Mouse (Mus musculus): ENCODE measurements around the gene Esrrg. TPM values are rescaled to one million over a fixed set of nuclear protein-coding genes. Genes with fewer than 3 reads are reported as not detected.

Esrrg gene
- polyA plus RNA-seq, 1 experiment from 2014 or later, result 34.5 TPM

GRCm38 (mm10) chr1:188035957-188036356 is 427.4 kb downstream of the Esrrg start:
- DNase-seq (no peak), ATAC-seq (ENCODE audit: low FRiP score, low TSS enrichment) (no peak)
- Histone ChIP-seq H3K9ac (replicated peaks; ENCODE audit: low read length) (no peak overlapping the region), H3K36me3 (ENCODE audit: control insufficient read depth, insufficient read depth, low read length) (no peaks in the 10 kb centered on the region), H3K4me3 (replicated peaks; ENCODE audit: low read depth, low read length) (no peak overlapping the region), H3K4me1 (ENCODE audit: control insufficient read depth, insufficient read depth, low read length) (no peaks in the 10 kb centered on the region), H3K27me3 (ENCODE audit: control insufficient read depth, insufficient read depth, low read length) (no peaks in the 10 kb centered on the region), H3K9me3 (ENCODE audit: control insufficient read depth, low read length) (no peaks in the 10 kb centered on the region), H3K4me2 (ENCODE audit: low read length) (no peak overlapping the region), H3K27ac (replicated peaks; ENCODE audit: low read depth, low read length) (no peak overlapping the region)
- WGBS, result 64% methylated on average over 8 of the region's 8 CpGs

DNA sequence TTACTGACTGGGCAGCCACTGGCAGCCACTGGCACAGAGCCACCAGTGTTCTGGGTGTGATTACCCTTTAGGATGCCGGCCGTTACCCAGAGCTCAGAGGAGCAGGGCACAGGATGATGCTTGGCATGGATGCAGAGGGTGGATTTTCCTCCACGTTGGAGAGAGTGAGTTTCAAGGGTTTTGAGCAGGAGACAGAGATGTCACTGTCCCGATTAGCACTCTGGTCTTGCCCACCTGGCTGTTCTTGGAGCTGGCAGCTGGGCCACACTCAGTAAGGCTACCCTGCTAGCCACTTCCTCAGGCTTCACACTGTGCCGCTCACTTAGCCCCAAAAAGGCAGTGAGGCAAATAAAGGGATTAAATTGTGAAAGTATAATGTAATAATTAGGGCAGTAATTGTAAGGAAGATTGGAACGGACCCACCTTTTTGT is 438.1 kb downstream of the Esrrg start:
- ATAC-seq (ENCODE audit: low FRiP score, low TSS enrichment) (no peak), DNase-seq (no peak)
- Histone ChIP-seq H3K27ac (replicated peaks; ENCODE audit: low read depth, low read length) (no peak overlapping the region), H3K4me3 (replicated peaks; ENCODE audit: low read depth, low read length) (no peak overlapping the region), H3K9me3 (ENCODE audit: control insufficient read depth, low read length) (no peaks in the 10 kb centered on the region), H3K4me2 (ENCODE audit: low read length) (no peak overlapping the region), H3K27me3 (ENCODE audit: control insufficient read depth, insufficient read depth, low read length) (no peaks in the 10 kb centered on the region), H3K4me1 (ENCODE audit: control insufficient read depth, insufficient read depth, low read length) (no peaks in the 10 kb centered on the region), H3K9ac (replicated peaks; ENCODE audit: low read length) (no peak overlapping the region), H3K36me3 (ENCODE audit: control insufficient read depth, insufficient read depth, low read length) (no peaks in the 10 kb centered on the region)
- 71% methylated on average over 6 of the region's 6 CpGs for WGBS

GRCm38 (mm10) chr1:188047148-188047547 is 438.6 kb downstream of the Esrrg start:
- Histone ChIP-seq H3K27ac (replicated peaks; ENCODE audit: low read depth, low read length) (no peak overlapping the region), H3K4me1 (ENCODE audit: control insufficient read depth, insufficient read depth, low read length) (no peaks in the 10 kb centered on the region), H3K27me3 (ENCODE audit: control insufficient read depth, insufficient read depth, low read length) (no peaks in the 10 kb centered on the region), H3K9ac (replicated peaks; ENCODE audit: low read length) (no peak overlapping the region), H3K36me3 (ENCODE audit: control insufficient read depth, insufficient read depth, low read length) (no peaks in the 10 kb centered on the region), H3K4me3 (replicated peaks; ENCODE audit: low read depth, low read length) (no peak overlapping the region), H3K4me2 (ENCODE audit: low read length) (no peak overlapping the region), H3K9me3 (ENCODE audit: control insufficient read depth, low read length) (no peaks in the 10 kb centered on the region)
- WGBS, result 71% methylated on average over 3 of the region's 3 CpGs
- no peak for ATAC-seq (ENCODE audit: low FRiP score, low TSS enrichment)
- DNase-seq, result no peak

- 80% methylated on average over 3 of the region's 3 CpGs for WGBS
- no peak for DNase-seq
- ATAC-seq (ENCODE audit: low FRiP score, low TSS enrichment), result no peak
- H3K4me1 ChIP-seq (ENCODE audit: control insufficient read depth, insufficient read depth, low read length), result no peaks in the 10 kb centered on the region
- no peaks in the 10 kb centered on the region for H3K27me3 ChIP-seq (ENCODE audit: control insufficient read depth, insufficient read depth, low read length)
- no peaks in the 10 kb centered on the region for H3K36me3 ChIP-seq (ENCODE audit: control insufficient read depth, insufficient read depth, low read length)
- H3K9ac ChIP-seq (replicated peaks; ENCODE audit: low read length), result no peak overlapping the region
- H3K4me2 ChIP-seq (ENCODE audit: low read length), result no peak overlapping the region
- no peak overlapping the region for H3K4me3 ChIP-seq (replicated peaks; ENCODE audit: low read depth, low read length)
- no peak overlapping the region for H3K27ac ChIP-seq (replicated peaks; ENCODE audit: low read depth, low read length)
- no peaks in the 10 kb centered on the region for H3K9me3 ChIP-seq (ENCODE audit: control insufficient read depth, low read length)
These were observed 447.3 kb downstream of the Esrrg start for GRCm38 (mm10) chr1:188055888-188056287.

- Histone ChIP-seq H3K9me3 (ENCODE audit: control insufficient read depth, low read length) (no peaks in the 10 kb centered on the region), H3K4me2 (ENCODE audit: low read length) (no peak overlapping the region), H3K36me3 (ENCODE audit: control insufficient read depth, insufficient read depth, low read length) (no peaks in the 10 kb centered on the region), H3K9ac (replicated peaks; ENCODE audit: low read length) (no peak overlapping the region), H3K4me1 (ENCODE audit: control insufficient read depth, insufficient read depth, low read length) (no peaks in the 10 kb centered on the region), H3K4me3 (replicated peaks; ENCODE audit: low read depth, low read length) (no peak overlapping the region), H3K27me3 (ENCODE audit: control insufficient read depth, insufficient read depth, low read length) (no peaks in the 10 kb centered on the region), H3K27ac (replicated peaks; ENCODE audit: low read depth, low read length) (no peak overlapping the region)
- DNase-seq (no peak), ATAC-seq (ENCODE audit: low FRiP score, low TSS enrichment) (no peak)
- 57% methylated on average over 4 of the region's 4 CpGs for WGBS
These were observed 449.3 kb downstream of the Esrrg start for GRCm38 (mm10) chr1:188057892-188058291.

DNA sequence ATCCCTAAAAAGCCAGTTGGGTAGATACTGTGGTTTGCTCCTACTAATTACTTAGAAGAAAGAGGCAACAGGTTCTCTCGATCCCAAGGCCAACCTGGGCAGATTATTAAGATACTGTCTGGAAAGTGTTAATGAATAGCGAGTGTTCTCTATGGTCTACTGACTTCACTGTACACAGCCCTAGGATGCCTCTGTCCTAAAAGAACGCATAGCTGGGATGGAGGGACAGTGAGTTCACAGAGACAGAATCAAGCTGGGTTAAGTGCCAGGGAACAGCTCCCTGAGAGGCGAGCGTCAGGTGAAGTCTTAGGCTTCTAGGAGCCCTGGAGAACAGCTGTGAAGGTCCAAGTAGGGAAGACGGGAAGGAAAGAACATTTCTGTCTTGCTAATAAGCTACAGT is 450.4 kb downstream of the Esrrg start:
- Histone ChIP-seq H3K4me2 (ENCODE audit: low read length) (no peak overlapping the region), H3K27me3 (ENCODE audit: control insufficient read depth, insufficient read depth, low read length) (no peaks in the 10 kb centered on the region), H3K36me3 (ENCODE audit: control insufficient read depth, insufficient read depth, low read length) (no peaks in the 10 kb centered on the region), H3K9me3 (ENCODE audit: control insufficient read depth, low read length) (no peaks in the 10 kb centered on the region), H3K4me1 (ENCODE audit: control insufficient read depth, insufficient read depth, low read length) (no peaks in the 10 kb centered on the region), H3K9ac (replicated peaks; ENCODE audit: low read length) (no peak overlapping the region), H3K27ac (replicated peaks; ENCODE audit: low read depth, low read length) (no peak overlapping the region), H3K4me3 (replicated peaks; ENCODE audit: low read depth, low read length) (no peak overlapping the region)
- no peak for ATAC-seq (ENCODE audit: low FRiP score, low TSS enrichment)
- 81% methylated on average over 6 of the region's 6 CpGs for WGBS
- no peak for DNase-seq

- DNase-seq (no peak), ATAC-seq (ENCODE audit: low FRiP score, low TSS enrichment) (no peak)
- Histone ChIP-seq H3K9me3 (ENCODE audit: control insufficient read depth, low read length) (no peaks in the 10 kb centered on the region), H3K36me3 (ENCODE audit: control insufficient read depth, insufficient read depth, low read length) (no peaks in the 10 kb centered on the region), H3K9ac (replicated peaks; ENCODE audit: low read length) (no peak overlapping the region), H3K27ac (replicated peaks; ENCODE audit: low read depth, low read length) (no peak overlapping the region), H3K4me2 (ENCODE audit: low read length) (no peak overlapping the region), H3K4me1 (ENCODE audit: control insufficient read depth, insufficient read depth, low read length) (no peaks in the 10 kb centered on the region), H3K27me3 (ENCODE audit: control insufficient read depth, insufficient read depth, low read length) (no peaks in the 10 kb centered on the region), H3K4me3 (replicated peaks; ENCODE audit: low read depth, low read length) (no peak overlapping the region)
- WGBS, result 89% methylated on average over 7 of the region's 7 CpGs
These were observed 451.9 kb downstream of the Esrrg start for GRCm38 (mm10) chr1:188060493-188060892.

DNA sequence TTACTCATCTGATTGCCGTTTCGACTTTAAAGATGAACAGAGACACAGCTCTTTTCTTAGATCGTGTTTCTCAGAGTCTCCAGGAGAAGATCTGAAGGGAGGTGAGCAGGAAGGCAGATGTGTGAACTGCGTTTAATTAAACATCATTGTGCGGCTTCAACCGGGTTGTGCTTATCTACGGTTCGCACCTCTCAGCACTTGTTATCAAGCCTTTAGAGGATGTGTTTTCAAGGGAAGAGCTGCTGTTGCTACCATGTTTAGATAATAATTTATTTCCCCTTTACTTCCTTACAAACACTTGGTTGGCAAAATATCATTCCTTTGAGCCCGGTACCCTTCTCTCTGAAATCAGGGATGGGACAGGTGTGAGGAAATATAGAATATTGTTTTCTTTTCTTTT is 460.2 kb downstream of the Esrrg start:
- Histone ChIP-seq H3K27ac (replicated peaks; ENCODE audit: low read depth, low read length) (no peak overlapping the region), H3K36me3 (ENCODE audit: control insufficient read depth, insufficient read depth, low read length) (no peaks in the 10 kb centered on the region), H3K4me2 (ENCODE audit: low read length) (no peak overlapping the region), H3K9me3 (ENCODE audit: control insufficient read depth, low read length) (no peaks in the 10 kb centered on the region), H3K4me1 (ENCODE audit: control insufficient read depth, insufficient read depth, low read length) (no peaks in the 10 kb centered on the region), H3K4me3 (replicated peaks; ENCODE audit: low read depth, low read length) (no peak overlapping the region), H3K27me3 (ENCODE audit: control insufficient read depth, insufficient read depth, low read length) (no peaks in the 10 kb centered on the region), H3K9ac (replicated peaks; ENCODE audit: low read length) (no peak overlapping the region)
- ATAC-seq (ENCODE audit: low FRiP score, low TSS enrichment), result no peak
- WGBS, result 73% methylated on average over 9 of the region's 9 CpGs
- DNase-seq, result no peak

DNA sequence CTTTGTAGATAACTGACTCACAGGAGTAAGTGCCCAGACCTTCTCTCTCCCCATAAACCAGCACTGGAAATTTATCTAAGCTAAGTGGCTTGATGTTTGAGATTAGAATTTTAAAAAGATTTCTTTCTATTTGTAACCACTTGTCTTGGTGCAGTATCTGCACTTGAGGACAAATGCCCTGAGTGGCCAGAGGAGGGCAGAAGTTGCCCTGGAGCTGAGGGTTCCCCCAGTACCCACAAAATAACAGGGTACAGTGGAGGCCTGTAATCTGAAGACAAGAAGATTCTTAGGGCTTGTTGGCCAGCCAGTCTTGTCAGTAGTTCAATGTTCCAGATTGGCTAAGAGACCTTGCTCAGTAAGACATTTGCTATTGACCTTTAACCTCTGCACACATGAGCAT is 461.3 kb downstream of the Esrrg start:
- DNase-seq, result no peak

More for the DNA sequence above, 461.3 kb downstream of the Esrrg start:
- H3K9me3 ChIP-seq (ENCODE audit: control insufficient read depth, low read length), result no peaks in the 10 kb centered on the region
- H3K4me2 ChIP-seq (ENCODE audit: low read length), result no peak overlapping the region
- H3K4me1 ChIP-seq (ENCODE audit: control insufficient read depth, insufficient read depth, low read length), result no peaks in the 10 kb centered on the region
- H3K4me3 ChIP-seq (replicated peaks; ENCODE audit: low read depth, low read length), result no peak overlapping the region
- H3K36me3 ChIP-seq (ENCODE audit: control insufficient read depth, insufficient read depth, low read length), result no peaks in the 10 kb centered on the region
- H3K27ac ChIP-seq (replicated peaks; ENCODE audit: low read depth, low read length), result no peak overlapping the region
- ATAC-seq (ENCODE audit: low FRiP score, low TSS enrichment), result no peak
- H3K27me3 ChIP-seq (ENCODE audit: control insufficient read depth, insufficient read depth, low read length), result no peaks in the 10 kb centered on the region
- H3K9ac ChIP-seq (replicated peaks; ENCODE audit: low read length), result no peak overlapping the region
